Mouse (Mus musculus): ENCODE data around the gene Chic1. TPM values are rescaled to one million over a fixed set of nuclear protein-coding genes. Genes with fewer than 3 reads are reported as not detected.

The Chic1 gene
- total RNA-seq (2021) (1 to 10 TPM; 4.2 to 7.9 TPM), polyA plus RNA-seq (2012; rRNA removed) (0.15 and 0.17 TPM in 2 replicates)
- long read RNA-seq, full-length matches to known transcripts: 1 of 1 reads
- long read RNA-seq, partial matches to known transcripts: 0 of 1 reads
- long read RNA-seq, other reads (novel, unspliced or antisense): 0 of 1 reads

GRCm38 (mm10) chrX:103356287-103356686, at the start of gene Chic1:
Gene Chic1 (plus strand): TSS chrX:103356476.
- peak; percentile 81 for DNase-seq

GRCm38 (mm10) chrX:103308262-103308661, 48.0 kb upstream of the Chic1 start:
- no peak for DNase-seq

DNA sequence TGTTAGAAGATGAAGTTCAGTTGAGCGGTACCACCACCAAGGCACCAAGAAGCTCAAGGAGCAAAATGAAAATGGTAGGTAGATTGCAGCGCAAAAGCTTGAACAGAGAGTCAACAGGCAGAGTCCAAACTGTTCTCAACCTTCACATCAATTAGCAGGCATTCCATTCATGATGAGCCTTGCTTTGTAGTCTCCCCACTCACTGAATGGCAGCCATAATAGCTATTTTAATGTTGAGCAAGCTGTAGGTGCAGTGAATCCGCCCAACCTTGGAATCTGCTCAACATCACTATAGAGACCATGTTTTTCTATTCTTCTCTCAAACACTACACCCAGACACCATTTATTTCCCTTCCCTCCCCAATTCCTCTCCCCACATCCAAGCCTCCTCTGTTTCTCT, 44.6 kb upstream of the Chic1 start:
- DNase-seq: no peak

- no peak for DNase-seq
Measured at GRCm38 (mm10) chrX:103314146-103314545, 42.1 kb upstream of the Chic1 start.

- no peak for DNase-seq
Measured at GRCm38 (mm10) chrX:103321146-103321545, 35.1 kb upstream of the Chic1 start, which contains the start of gene Cdx4. Gene Cdx4 (plus strand): TSS chrX:103321398.

DNA sequence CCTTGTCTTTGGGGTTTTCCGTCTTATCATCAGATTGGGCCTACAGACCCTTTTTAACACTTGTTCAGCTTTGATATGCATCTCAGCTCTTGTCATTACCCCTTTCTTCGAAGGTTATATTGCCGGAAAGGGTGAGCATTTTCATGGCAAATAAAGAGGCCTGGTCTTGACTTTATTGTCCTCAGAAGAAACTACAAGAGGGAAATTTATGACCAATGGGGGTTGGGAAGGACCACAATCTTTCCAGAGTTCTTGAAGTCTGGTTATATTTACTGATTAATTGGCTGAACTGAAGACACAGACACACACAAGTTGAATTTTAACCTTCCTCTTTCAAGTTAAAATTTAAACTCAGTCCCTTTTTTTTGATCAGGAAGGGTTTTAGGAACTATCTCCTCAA, 30.4 kb upstream of the Chic1 start:
- DNase-seq: no peak

GRCm38 (mm10) chrX:103329386-103329785, 26.9 kb upstream of the Chic1 start:
- no peak for DNase-seq

DNA sequence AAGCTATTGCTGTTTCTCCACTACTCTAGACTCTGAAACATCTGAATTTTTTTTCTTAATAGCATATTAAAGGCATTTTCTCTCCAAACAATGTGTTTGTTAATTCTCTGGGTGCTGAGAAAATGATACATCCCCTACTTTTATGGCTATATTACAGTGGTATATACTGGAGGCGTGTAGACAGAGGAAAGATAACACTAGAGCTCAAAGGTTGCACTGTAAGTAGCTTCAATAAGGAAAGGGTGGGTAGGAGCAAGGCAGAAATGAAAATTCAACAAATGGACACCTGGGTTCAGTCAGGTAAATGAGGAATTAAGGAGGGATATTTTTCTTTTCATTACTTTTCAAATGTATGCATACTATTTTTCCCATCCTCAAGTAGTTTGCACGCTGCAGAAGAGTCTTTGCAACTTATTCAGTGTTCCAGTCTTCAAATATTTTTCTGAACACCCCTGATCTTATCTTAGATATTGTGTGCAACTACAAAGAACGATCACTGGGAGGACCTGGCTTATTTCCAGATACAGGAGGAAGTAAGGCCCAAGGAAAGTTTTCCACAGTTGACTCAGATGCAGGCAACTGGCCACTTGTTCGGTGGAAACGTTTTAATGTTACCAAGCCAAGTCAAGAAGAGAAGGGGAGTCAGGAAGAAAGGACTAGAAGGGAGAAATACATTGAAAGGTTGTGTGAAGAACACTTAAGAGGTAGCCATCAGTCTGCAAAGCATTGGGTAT, 25.0 kb upstream of the Chic1 start:
- no peak for DNase-seq

- DNase-seq: no peak
Measured at GRCm38 (mm10) chrX:103341369-103342113, 14.7 kb upstream of the Chic1 start.

GRCm38 (mm10) chrX:103355784-103356183, 492 bp upstream of the Chic1 start:
- DNase-seq: no peak

- peak; percentile 6 for DNase-seq
Measured at GRCm38 (mm10) chrX:103356761-103357236, 523 bp downstream of the Chic1 start.

- DNase-seq: peak; percentile 48
Measured at GRCm38 (mm10) chrX:103366201-103366600, 9.9 kb downstream of the Chic1 start.

- DNase-seq: no peak
Measured at GRCm38 (mm10) chrX:103368650-103369049, 12.4 kb downstream of the Chic1 start.

GRCm38 (mm10) chrX:103371221-103371620, 14.9 kb downstream of the Chic1 start:
- DNase-seq: no peak

- DNase-seq: no peak
Measured at GRCm38 (mm10) chrX:103371627-103372026, 15.4 kb downstream of the Chic1 start.

DNA sequence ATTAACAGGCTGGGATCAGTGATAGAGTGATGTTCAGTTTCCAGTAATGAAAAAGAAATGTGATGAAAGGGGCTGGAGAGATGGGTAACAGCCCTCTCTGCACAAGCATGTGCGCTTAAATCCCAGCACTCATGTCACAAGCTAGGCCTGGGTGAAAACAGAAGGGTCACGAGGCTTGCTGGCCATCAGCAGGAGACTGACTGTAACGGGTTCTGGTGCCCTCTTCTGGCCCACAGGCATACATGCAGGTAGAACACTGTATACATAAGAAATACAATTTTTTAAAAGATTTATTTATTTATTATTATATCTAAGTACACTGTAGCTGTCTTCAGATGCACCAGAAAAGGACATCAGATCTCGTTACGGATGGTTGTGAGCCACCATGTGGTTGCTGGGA, 18.0 kb downstream of the Chic1 start:
- DNase-seq: no peak

DNA sequence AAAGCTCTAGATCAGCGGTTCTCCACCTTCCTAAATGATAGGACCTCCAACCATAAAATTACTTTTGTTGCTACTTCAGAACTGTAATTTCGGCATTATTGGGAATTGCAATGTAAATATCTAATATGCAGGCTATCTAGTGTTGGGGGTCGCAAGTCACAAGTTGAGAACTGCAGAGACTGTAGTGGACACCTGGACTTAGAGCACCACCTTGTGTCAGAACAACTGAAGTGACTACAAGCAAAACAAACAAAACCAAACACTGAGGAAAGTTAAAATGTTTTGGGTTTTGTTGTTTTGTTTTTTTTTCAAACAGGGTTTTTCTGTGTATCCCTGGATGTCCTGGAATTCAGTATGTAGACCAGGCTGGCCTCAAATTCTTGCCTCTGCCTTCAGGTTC, 28.3 kb downstream of the Chic1 start:
- no peak for DNase-seq

DNA sequence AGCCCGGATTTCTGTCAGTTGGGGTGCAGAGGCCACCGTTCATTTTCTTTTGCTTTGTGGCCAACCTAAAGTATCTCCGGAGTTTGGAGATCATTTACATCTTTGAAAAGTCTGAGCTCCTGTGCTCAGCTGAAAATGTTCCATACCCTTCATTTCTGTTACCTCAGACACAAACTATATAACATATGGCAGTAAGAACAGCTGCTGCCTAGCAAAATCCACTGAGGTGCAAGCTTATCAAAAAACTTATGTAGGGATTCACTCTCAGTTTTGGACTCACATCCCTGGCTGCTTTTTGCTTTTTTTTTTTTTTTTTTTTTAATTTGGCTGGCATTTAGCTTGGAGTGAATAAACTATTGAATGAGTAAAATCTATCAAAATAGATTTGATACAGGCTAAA, 31.9 kb downstream of the Chic1 start:
- DNase-seq: no peak

DNA sequence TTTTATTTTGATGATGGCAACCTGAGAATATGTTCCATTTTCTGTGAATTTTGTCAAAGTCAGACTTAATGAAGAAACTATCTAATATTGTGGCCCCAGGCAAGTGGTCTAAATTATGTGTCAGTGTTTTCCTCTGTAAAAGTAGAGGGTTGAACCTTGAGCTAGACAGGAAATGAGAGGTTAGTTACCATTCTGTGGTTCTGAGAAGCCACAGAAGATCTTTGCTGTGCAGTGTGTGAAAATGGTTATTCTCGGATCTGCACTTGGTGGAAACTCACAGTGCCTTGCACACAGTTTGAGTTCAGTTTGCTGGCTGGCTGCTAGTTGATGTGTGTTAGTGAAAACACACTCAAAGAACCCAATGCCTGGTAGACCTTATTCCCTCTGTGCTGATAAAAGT, 37.6 kb downstream of the Chic1 start:
- no peak for DNase-seq

DNA sequence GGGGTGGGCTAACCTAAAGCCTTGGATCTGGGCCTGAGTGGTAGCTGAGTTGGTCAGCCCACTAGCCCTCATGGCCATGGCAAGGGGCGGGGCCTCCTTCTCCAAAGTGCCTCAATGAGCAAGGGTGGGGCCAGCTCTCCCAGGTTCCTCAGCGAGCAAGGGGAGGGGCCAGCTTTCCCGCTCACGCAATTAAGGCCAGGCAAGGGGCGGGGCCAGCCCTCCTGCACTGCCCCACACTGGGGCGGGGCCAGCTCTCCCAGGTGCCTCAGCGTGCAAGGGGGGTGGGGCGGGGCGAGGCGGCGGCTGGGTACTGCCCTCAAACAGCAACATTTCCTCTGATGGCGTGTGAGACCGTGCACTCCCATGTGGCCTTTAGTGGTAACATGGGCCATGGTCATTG, 48.7 kb downstream of the Chic1 start:
- no peak for DNase-seq

GRCm38 (mm10) chrX:103414167-103414566, 57.9 kb downstream of the Chic1 start, which contains the start of gene Tsx:
Gene Tsx (plus strand): TSS chrX:103414467.
- DNase-seq: no peak

GRCm38 (mm10) chrX:103421710-103422109, 65.4 kb downstream of the Chic1 start, which contains the start of gene Gm26992:
Gene Gm26992 (plus strand): TSS chrX:103422010.
- DNase-seq: no peak

DNA sequence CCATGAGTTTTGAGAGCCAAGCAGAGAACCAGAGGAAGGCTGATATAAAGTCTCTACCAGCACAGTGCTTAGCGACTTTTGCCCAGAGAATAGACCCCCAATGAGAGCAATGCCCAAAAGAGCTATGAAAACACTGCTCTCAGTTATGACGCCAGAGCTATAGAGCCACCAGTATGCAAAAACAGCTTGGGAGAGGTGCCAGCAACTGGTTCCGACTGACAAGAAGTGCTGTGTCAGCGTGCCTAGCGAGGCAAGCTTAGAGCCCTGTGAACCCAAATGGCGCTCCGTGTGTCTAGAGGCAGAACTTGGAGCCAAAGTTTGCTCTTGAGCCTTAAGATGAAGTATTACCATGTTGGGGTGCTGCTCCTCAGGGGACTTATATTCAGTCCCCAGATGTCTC, 71.4 kb downstream of the Chic1 start:
- DNase-seq: no peak
